Mouse (Mus musculus): ENCODE data around the gene Rab6a. TPM values are rescaled to one million over a fixed set of nuclear protein-coding genes. Genes with fewer than 3 reads are reported as not detected.

Gene Rab6a
- total RNA-seq, 2 experiments from 2014 or later: 394 to 436 TPM

- intact Hi-C loops (cut with DNase I): no loop called here
- Histone ChIP-seq H3K4me3 (peak within 1 kb of the TSS; percentile 27), H3K27ac (no peak within 1 kb of the TSS)
- TF ChIP-seq CTCF (IDR thresholded peaks at IDR 0.05): no peak
- DNase-seq (ENCODE audit: extremely low spot score in 1 of 2, low spot score in 2 of 2): no peak
Measured at GRCm38 (mm10) chr7:100662231-100662630, 55.0 kb downstream of the Rab6a start, which contains the start of gene Plekhb1. Gene Plekhb1 (minus strand): TSS chr7:100662414.

DNA sequence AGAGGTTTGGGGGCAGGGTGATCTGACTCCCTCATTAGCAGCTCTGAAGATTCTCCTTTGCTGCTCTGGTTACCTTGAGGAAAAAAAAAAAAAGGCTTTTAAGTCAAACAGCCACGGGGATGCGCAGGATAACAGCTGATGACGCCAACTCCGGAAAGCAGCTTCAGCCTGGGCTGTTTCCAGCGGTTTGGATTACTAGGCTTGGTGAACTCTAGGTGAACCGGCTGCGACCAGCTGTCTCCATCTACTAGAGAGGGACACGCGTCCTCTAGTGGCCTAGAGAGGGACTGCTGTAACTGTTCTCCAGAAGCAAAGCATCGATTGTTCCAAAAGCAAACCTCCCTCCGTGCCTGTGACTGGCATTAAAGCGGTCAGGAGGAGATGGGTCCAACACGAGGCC lies 56.0 kb downstream of the Rab6a start:
- peak; percentile 83 to 85 for DNase-seq (ENCODE audit: extremely low spot score in 1 of 2, low spot score in 2 of 2)
- intact Hi-C loops (cut with DNase I): no loop called here
- Histone ChIP-seq H3K4me3 (peak overlapping the region; percentile 27), H3K27ac (peak overlapping the region; percentile 40; the same call in 1 of the 2 replicates)
- TF ChIP-seq CTCF (IDR thresholded peaks at IDR 0.05): peak; percentile 98

- Histone ChIP-seq H3K27ac (peak overlapping the region; percentile 40; the same call in 1 of the 2 replicates), H3K4me3 (no peak overlapping the region)
- DNase-seq (ENCODE audit: extremely low spot score in 1 of 2, low spot score in 2 of 2): no peak
- intact Hi-C loops (cut with DNase I): no loop called here
- no peak for TF ChIP-seq CTCF (IDR thresholded peaks at IDR 0.05)
Measured at GRCm38 (mm10) chr7:100663729-100664304, 56.6 kb downstream of the Rab6a start.

DNA sequence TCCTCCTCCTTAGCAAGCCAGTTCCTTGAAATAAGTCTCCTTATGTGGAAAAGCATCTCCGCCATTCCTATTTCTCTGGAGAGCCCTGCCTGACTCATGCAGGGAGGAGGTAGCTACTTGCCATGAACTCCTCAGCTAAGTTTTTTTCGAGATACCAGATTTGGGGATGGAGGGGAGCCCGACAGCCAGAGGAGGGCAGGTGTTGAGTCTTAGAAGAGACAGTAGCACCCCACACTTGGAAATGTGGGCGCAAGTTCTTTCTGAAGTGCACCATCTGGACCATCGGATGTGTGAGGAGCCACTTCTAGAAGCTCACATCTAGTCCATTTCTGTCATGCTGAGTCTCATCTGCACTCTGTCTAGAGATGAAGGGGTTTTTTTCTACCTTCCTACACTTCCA lies 63.4 kb downstream of the Rab6a start:
- intact Hi-C loops (cut with DNase I): no loop called here
- peak in 1 of 2 experiments; percentile 44 for DNase-seq (ENCODE audit: extremely low spot score in 1 of 2, low spot score in 2 of 2)
- Histone ChIP-seq H3K4me3 (no peak overlapping the region), H3K27ac (peak overlapping the region; percentile 76)
- TF ChIP-seq CTCF (IDR thresholded peaks at IDR 0.05): no peak

- DNase-seq (ENCODE audit: extremely low spot score in 1 of 2, low spot score in 2 of 2): no peak
- no peak for TF ChIP-seq CTCF (IDR thresholded peaks at IDR 0.05)
- H3K27ac ChIP-seq: no peak overlapping the region
- intact Hi-C loops (cut with DNase I): no loop called here
- H3K4me3 ChIP-seq: no peak overlapping the region
Measured at GRCm38 (mm10) chr7:100673452-100673851, 66.2 kb downstream of the Rab6a start.

DNA sequence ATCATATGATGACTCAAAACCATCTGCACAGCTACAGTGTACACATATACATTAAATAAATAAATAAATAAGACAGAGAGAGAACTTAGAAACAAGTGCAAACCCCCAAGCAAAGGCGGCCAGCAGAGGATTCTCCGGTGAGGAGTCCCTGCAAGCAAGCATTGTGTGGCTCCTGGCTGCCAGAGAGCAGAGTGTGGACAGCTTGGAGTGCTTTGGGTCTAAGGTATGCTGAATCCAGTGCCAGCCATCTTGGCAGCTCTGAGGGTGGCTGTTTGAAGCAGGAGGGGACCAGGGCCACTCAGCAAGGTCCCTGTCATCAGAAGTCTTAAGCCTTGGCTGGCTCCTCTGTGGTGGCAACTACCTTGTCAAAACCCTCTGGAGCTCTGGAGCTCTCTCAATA lies 67.7 kb downstream of the Rab6a start:
- no peak overlapping the region for H3K4me3 ChIP-seq
- no peak overlapping the region for H3K27ac ChIP-seq
- TF ChIP-seq CTCF (IDR thresholded peaks at IDR 0.05): no peak
- DNase-seq (ENCODE audit: extremely low spot score in 1 of 2, low spot score in 2 of 2): no peak
- intact Hi-C loops (cut with DNase I): no loop called here

DNA sequence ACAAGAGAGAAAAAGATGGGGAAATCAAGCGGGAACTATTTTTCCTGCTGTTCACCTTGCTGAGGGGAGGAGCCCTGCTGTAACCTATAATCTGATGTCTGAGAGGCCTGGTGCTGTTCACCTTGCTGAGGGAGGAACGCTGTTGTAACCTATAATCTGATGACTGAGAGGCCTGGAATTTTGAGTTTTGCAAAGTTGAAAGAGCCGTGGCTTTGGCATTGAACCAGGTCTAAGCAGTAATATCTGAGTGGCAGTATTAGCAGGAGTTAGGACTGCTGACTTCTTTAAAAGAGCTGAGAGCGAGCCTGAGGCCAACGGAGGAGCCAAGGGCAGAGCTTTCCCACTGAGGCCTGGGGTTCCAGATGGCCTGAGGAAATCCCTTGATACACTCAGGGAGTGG lies 70.8 kb downstream of the Rab6a start:
- intact Hi-C loops (cut with DNase I): no loop called here
- no peak for DNase-seq (ENCODE audit: extremely low spot score in 1 of 2, low spot score in 2 of 2)
- no peak for TF ChIP-seq CTCF (IDR thresholded peaks at IDR 0.05)
- Histone ChIP-seq H3K27ac (no peak overlapping the region), H3K4me3 (no peak overlapping the region)

DNA sequence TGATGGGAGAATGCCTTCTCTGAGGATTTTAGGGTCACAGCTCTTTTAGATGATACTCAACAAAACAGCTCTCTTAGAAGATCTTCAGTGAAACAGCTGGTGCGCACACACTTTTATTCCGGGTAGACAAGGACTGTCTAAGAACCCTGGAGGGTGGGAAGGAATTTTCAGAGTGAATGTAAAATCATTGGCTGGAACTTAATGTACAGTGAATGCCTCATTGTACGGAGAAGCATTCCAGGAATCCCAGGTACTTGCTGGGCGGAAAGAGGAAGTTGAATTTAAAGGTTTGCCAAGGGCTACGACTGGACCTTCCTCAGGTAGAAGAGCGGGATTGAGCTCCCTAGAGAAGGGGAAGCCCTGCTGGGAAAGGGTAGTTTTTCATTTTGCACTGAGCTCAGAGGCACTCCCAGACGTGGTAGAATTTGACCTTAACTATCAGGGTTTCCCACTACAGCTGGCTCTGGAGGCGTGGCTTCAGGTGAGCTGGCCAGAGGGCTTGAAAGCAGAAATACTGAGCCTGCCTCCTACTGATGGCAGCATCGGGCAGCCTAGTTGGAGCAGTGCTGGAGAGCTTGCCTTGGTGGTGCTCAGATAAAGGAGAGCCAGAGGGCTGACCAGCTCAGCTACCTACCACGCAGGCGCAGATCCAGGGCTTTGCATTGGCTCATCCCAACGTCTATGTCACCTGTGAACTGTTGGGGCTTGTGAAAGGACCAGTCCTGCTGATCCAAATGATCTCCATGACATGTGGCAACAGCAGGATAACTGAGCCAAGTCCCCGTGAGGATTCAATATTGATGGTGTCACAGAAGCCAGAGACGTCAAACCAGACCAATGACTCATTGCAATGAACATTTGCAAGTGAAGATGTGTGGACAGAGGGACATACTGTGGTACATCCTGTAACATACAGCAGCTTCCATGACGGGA lies 72.0 kb downstream of the Rab6a start:
- Histone ChIP-seq H3K4me3 (no peak overlapping the region), H3K27ac (no peak overlapping the region)
- intact Hi-C loops (cut with DNase I): no loop called here
- DNase-seq (ENCODE audit: extremely low spot score in 1 of 2, low spot score in 2 of 2): no peak
- TF ChIP-seq CTCF (IDR thresholded peaks at IDR 0.05): no peak

- Histone ChIP-seq H3K27ac (no peak overlapping the region; the same call in 1 of the 2 replicates), H3K4me3 (no peak overlapping the region)
- TF ChIP-seq CTCF (IDR thresholded peaks at IDR 0.05): no peak
- DNase-seq (ENCODE audit: extremely low spot score in 1 of 2, low spot score in 2 of 2): no peak
- intact Hi-C loops (cut with DNase I): no loop called here
Measured at GRCm38 (mm10) chr7:100681132-100681531, 73.9 kb downstream of the Rab6a start.

- Histone ChIP-seq H3K4me3 (no peak overlapping the region), H3K27ac (no peak overlapping the region)
- TF ChIP-seq CTCF (IDR thresholded peaks at IDR 0.05): no peak
- DNase-seq (ENCODE audit: extremely low spot score in 1 of 2, low spot score in 2 of 2): no peak
- intact Hi-C loops (cut with DNase I): no loop called here
Measured at GRCm38 (mm10) chr7:100683241-100683640, 76.0 kb downstream of the Rab6a start.

DNA sequence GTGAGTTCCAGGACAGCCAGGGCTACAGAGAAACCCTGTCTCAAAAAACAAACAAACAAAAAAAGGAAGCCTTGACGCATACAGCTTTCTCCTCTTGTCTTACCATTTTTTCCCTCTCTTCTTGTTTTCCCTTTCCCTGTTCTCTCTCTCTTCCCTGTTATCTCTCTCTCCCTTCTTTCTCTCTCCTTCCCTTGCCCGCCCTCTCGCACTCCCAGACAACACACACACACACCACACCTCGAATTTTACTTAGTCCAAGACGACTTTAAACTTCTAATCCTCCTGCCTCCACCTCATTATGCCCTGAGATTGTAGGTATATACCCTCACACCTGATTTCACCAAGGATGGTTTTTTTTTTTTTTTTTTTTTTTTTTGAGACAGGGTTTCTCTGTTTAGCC lies 76.9 kb downstream of the Rab6a start:
- intact Hi-C loops (cut with DNase I): loop anchor here (1.0 kb wide), 2 partner anchors 39 to 164 kb away; no protein-coding TSS in a partner anchor
- no peak overlapping the region for H3K4me3 ChIP-seq
- no peak for DNase-seq (ENCODE audit: extremely low spot score in 1 of 2, low spot score in 2 of 2)
- TF ChIP-seq CTCF (IDR thresholded peaks at IDR 0.05): no peak
- no peak overlapping the region for H3K27ac ChIP-seq

DNA sequence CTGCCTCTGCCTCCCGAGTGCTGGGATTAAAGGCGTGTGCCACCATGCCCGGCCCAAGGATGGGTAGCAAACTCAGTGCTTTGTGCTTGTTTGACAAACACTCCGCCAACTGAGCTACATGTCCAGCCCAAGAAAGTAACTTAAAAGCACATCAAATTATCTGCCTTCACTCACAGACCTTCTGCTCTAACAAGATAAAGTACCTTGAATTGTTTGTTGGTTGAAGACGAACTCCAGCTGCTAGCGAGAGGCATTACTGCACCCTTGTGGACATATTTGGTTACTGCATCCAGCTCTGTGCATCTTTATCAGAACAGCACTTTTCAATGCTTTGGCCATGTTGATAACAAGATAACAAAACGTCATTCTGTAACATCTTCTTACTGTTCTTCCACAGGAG lies 77.3 kb downstream of the Rab6a start:
- intact Hi-C loops (cut with DNase I): loop anchor here (1.0 kb wide), 2 partner anchors 39 to 164 kb away; no protein-coding TSS in a partner anchor
- peak; percentile 54 to 55 for DNase-seq (ENCODE audit: extremely low spot score in 1 of 2, low spot score in 2 of 2)
- TF ChIP-seq CTCF (IDR thresholded peaks at IDR 0.05): peak; percentile 92
- no peak overlapping the region for H3K27ac ChIP-seq
- no peak overlapping the region for H3K4me3 ChIP-seq

Measured in left cerebral cortex, adult 2 months (tissue).